Mouse (Mus musculus) spleen, adult 2 months (tissue): ENCODE results near the gene Mrps27.

Source experiments
- CTCF ChIP-seq: fragments of 200-500 bp; IDR thresholded peaks from 2 replicates; pipeline ENCODE4 v1.5.1; 2011; ENCODE audit warnings: mild to moderate bottlenecking, inconsistent platforms; ENCODE audit not compliant: insufficient read depth, insufficient read length, insufficient replicate concordance; ENCODE audit errors: extremely low read depth
- POLR2A ChIP-seq: fragments of 200-500 bp; IDR thresholded peaks from 2 replicates; pipeline ENCODE4 v1.6.1; 2011; ENCODE audit warnings: low read depth, low read length, inconsistent platforms

- TF ChIP-seq POLR2A (no peak), CTCF (no peak)
Observed at GRCm38 (mm10) chr13:99394694-99395093, 50.1 kb downstream of the Mrps27 start.
